Mouse (Mus musculus) forelimb bud, embryonic 11.5 days (tissue): ENCODE measurements around the gene Cacna2d2.

ENCODE experiments used
- DNase-seq: peaks from one replicate; pipeline ENCODE4 v3.0.0-alpha.2; 2012; ENCODE audit warnings: low read depth, low spot score

Gene Cacna2d2

DNA sequence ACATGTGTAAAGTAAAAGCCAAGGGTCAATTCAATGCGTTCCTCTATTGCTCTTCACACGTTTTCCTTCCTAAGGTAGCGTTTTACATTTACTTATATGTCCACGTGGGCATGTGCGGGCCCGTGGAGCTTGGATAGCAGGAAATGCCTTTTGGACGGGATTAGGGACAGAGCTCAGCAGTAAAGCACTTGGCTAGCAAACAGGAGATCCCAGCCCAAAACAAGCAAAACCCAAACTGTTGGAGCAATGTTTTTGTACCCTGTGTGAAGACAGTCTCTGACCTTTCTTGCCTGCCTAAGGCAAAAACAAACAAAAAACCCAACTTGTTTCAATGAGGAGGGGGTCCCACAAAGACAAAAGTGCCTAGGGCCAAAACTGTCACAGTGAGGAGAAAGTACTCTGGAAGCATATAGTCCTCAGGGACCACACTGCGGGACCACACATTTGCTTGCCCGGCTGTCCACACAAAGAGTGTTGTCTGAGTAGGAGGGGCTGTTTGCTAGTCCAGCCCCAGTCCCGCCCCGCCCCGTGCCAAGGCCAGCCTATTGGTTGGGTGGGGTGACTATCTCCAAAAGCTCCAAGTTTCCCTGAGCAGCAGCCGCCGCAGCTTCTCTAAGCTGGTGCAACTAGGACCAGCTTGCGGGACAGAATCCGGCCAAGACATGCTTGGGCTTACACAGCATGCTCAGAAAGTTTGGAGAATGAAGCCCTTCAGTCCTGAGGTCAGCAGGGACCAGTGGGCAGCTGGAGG lies 177.1 kb downstream of the Cacna2d2 start, which contains the start of gene Hyal1:
Gene Hyal1 (plus strand): TSS at position 571 of the 751 bp plus-strand sequence.
- peak; percentile 70 for DNase-seq

GRCm38 (mm10) chr9:107577871-107578270 lies 178.5 kb downstream of the Cacna2d2 start:
- no peak for DNase-seq

DNA sequence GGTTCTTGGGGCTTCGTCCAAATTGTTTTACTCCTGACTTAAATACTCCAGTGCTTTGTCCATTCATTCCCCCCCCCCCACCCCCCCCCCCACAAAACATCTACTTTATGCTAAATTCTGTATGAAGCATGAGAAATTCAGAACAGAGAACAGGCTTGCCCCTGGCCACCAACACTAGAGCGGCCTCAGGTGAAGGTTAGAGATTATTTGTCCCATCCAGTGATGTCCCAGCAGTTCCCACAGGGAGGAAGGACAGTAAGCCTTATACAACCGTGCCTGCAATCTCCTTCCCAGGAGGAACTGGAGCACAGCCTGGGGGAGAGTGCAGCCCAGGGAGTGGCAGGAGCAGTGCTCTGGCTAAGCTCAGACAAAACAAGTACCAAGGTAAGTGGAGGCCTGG lies 179.2 kb downstream of the Cacna2d2 start, which contains the start of gene Naa80:
Gene Naa80 (plus strand): TSS at position 301 of the 400 bp plus-strand sequence.
- no peak for DNase-seq
